Mouse (Mus musculus): ENCODE data around the gene Olfr822. TPM values are rescaled to one million over a fixed set of nuclear protein-coding genes. Genes with fewer than 3 reads are reported as not detected.
"Not testable (repeated sequence)": the region's sequence is repeated elsewhere in the genome, so short reads cannot be mapped to it uniquely, and the experiment has no call there.

Olfr822 gene
- total RNA-seq (2014; fragmentation: Nextera tagmentation) (not detected in 2 replicates), total RNA-seq (2017) (not detected in 2 replicates)

- no peak for ATAC-seq (replicated peaks; ENCODE audit: low FRiP score, low TSS enrichment, poor library complexity, severe bottlenecking)
Measured at GRCm38 (mm10) chr10:130070910-130071309, at the start of gene Olfr822. Gene Olfr822 (plus strand): TSS chr10:130071210.

GRCm38 (mm10) chr10:130030048-130030447 is 41.0 kb upstream of the Olfr822 start, which contains the start of gene Olfr821:
Gene Olfr821 (plus strand): TSS chr10:130030348.
- ATAC-seq (replicated peaks; ENCODE audit: low FRiP score, low TSS enrichment, poor library complexity, severe bottlenecking), result no peak

GRCm38 (mm10) chr10:130037096-130037495 is 33.9 kb upstream of the Olfr822 start:
- ATAC-seq (replicated peaks; ENCODE audit: low FRiP score, low TSS enrichment, poor library complexity, severe bottlenecking), result no peak

GRCm38 (mm10) chr10:130092838-130093440 is 21.9 kb downstream of the Olfr822 start:
- peak; percentile 91 for ATAC-seq (replicated peaks; ENCODE audit: low FRiP score, low TSS enrichment, poor library complexity, severe bottlenecking)

GRCm38 (mm10) chr10:130096104-130096503 is 25.1 kb downstream of the Olfr822 start:
- ATAC-seq (replicated peaks; ENCODE audit: low FRiP score, low TSS enrichment, poor library complexity, severe bottlenecking), result peak; percentile 77; the same call in 1 of the 2 replicates

GRCm38 (mm10) chr10:130115283-130115682 is 44.3 kb downstream of the Olfr822 start, which contains the start of gene Olfr823:
Gene Olfr823 (minus strand): TSS chr10:130115383.
- ATAC-seq (replicated peaks; ENCODE audit: low FRiP score, low TSS enrichment, poor library complexity, severe bottlenecking), result not testable (repeated sequence)

- ATAC-seq (replicated peaks; ENCODE audit: low FRiP score, low TSS enrichment, poor library complexity, severe bottlenecking), result not testable (repeated sequence)
Measured at GRCm38 (mm10) chr10:130116045-130116444, 45.0 kb downstream of the Olfr822 start.

Other genes starting within 250 kb of the Olfr822 start
- gene Olfr812, start 225.1 kb upstream of the Olfr822 start, total RNA-seq (2014; fragmentation: Nextera tagmentation), result not detected in 2 replicates
- not detected in 2 replicates for gene Olfr812, start 225.1 kb upstream of the Olfr822 start, total RNA-seq (2017)
- gene Olfr813, start 215.8 kb upstream of the Olfr822 start, total RNA-seq (2014; fragmentation: Nextera tagmentation), result not detected in 2 replicates
- gene Olfr813, start 215.8 kb upstream of the Olfr822 start, total RNA-seq (2017), result not detected in 2 replicates
- gene Olfr814, start 191.4 kb upstream of the Olfr822 start, total RNA-seq (2014; fragmentation: Nextera tagmentation), result not detected in 2 replicates
- gene Olfr814, start 191.4 kb upstream of the Olfr822 start, total RNA-seq (2017), result not detected in 2 replicates
- gene Olfr815, start 165.3 kb upstream of the Olfr822 start, total RNA-seq (2014; fragmentation: Nextera tagmentation), result not detected in 2 replicates
- gene Olfr815, start 165.3 kb upstream of the Olfr822 start, total RNA-seq (2017), result not detected in 2 replicates
- not detected in 2 replicates for gene Olfr816, start 155.6 kb upstream of the Olfr822 start, total RNA-seq (2014; fragmentation: Nextera tagmentation)
- gene Olfr816, start 155.6 kb upstream of the Olfr822 start, total RNA-seq (2017), result not detected in 2 replicates
- not detected in 2 replicates for gene Olfr818, start 122.1 kb upstream of the Olfr822 start, total RNA-seq (2014; fragmentation: Nextera tagmentation)
- gene Olfr818, start 122.1 kb upstream of the Olfr822 start, total RNA-seq (2017), result not detected in 2 replicates
- not detected in 2 replicates for gene Olfr819, start 103.9 kb upstream of the Olfr822 start, total RNA-seq (2014; fragmentation: Nextera tagmentation)
- not detected in 2 replicates for gene Olfr819, start 103.9 kb upstream of the Olfr822 start, total RNA-seq (2017)
- gene Olfr247, start 95.1 kb upstream of the Olfr822 start, total RNA-seq (2014; fragmentation: Nextera tagmentation), result not detected in 2 replicates
- gene Olfr247, start 95.1 kb upstream of the Olfr822 start, total RNA-seq (2017), result not detected in 2 replicates
- gene Gm10310, start 86.1 kb upstream of the Olfr822 start, total RNA-seq (2014; fragmentation: Nextera tagmentation), result not detected in 2 replicates
- not detected in 2 replicates for gene Gm10310, start 86.1 kb upstream of the Olfr822 start, total RNA-seq (2017)
- not detected in 2 replicates for gene Olfr820, start 58.6 kb upstream of the Olfr822 start, total RNA-seq (2014; fragmentation: Nextera tagmentation)
- gene Olfr820, start 58.6 kb upstream of the Olfr822 start, total RNA-seq (2017), result not detected in 2 replicates
- not detected in 2 replicates for gene Olfr821, start 40.9 kb upstream of the Olfr822 start, total RNA-seq (2014; fragmentation: Nextera tagmentation)
- not detected in 2 replicates for gene Olfr821, start 40.9 kb upstream of the Olfr822 start, total RNA-seq (2017)
- not detected in 2 replicates for gene Olfr823, start 44.2 kb downstream of the Olfr822 start, total RNA-seq (2014; fragmentation: Nextera tagmentation)
- gene Olfr823, start 44.2 kb downstream of the Olfr822 start, total RNA-seq (2017), result not detected in 2 replicates
- gene Olfr824, start 58.8 kb downstream of the Olfr822 start, total RNA-seq (2014; fragmentation: Nextera tagmentation), result not detected in 2 replicates
- gene Olfr824, start 58.8 kb downstream of the Olfr822 start, total RNA-seq (2017), result not detected in 2 replicates
- gene Olfr825, start 95.6 kb downstream of the Olfr822 start, total RNA-seq (2014; fragmentation: Nextera tagmentation), result not detected in 2 replicates
- not detected in 2 replicates for gene Olfr825, start 95.6 kb downstream of the Olfr822 start, total RNA-seq (2017)
- not detected in 2 replicates for gene Olfr826, start 113.0 kb downstream of the Olfr822 start, total RNA-seq (2014; fragmentation: Nextera tagmentation)
- gene Olfr826, start 113.0 kb downstream of the Olfr822 start, total RNA-seq (2017), result not detected in 2 replicates
- gene Olfr827, start 143.2 kb downstream of the Olfr822 start, total RNA-seq (2014; fragmentation: Nextera tagmentation), result not detected in 2 replicates
- not detected in 2 replicates for gene Olfr827, start 143.2 kb downstream of the Olfr822 start, total RNA-seq (2017)
- gene Neurod4, start 209.0 kb downstream of the Olfr822 start, total RNA-seq (2014; fragmentation: Nextera tagmentation), result not detected in 2 replicates
- not detected in 2 replicates for gene Neurod4, start 209.0 kb downstream of the Olfr822 start, total RNA-seq (2017)

Measured in megakaryocyte-erythroid progenitor cell, adult 5-6 weeks (primary cell).